Mouse (Mus musculus): ENCODE results near the gene Il17f. TPM values are rescaled to one million over a fixed set of nuclear protein-coding genes. Genes with fewer than 3 reads are reported as not detected.
"Not testable (repeated sequence)": the region's sequence is repeated elsewhere in the genome, so short reads cannot be mapped to it uniquely, and the experiment has no call there.

Gene Il17f
- polyA plus RNA-seq, 1 experiment from 2014 or later: not detected

GRCm38 (mm10) chr1:20787046-20787445, 3.4 kb downstream of the Il17f start:
- Histone ChIP-seq H3K27ac (no peak overlapping the region), H3K4me2 (no peak overlapping the region), H3K4me3 (replicated peaks) (no peak overlapping the region), H3K9ac (replicated peaks) (no peak overlapping the region), H3K36me3 (no peaks in the 10 kb centered on the region), H3K27me3 (no peaks in the 10 kb centered on the region), H3K4me1 (replicated peaks) (no peaks in the 10 kb centered on the region), H3K9me3 (no peaks in the 10 kb centered on the region)
- 45% methylated on average over 8 of the region's 8 CpGs for WGBS
- ATAC-seq (ENCODE audit: insufficient number of reproducible peaks, insufficient read depth, low FRiP score, low TSS enrichment, low read depth): no peak

GRCm38 (mm10) chr1:20778366-20778765, 12.1 kb downstream of the Il17f start:
- Histone ChIP-seq H3K4me3 (replicated peaks) (no peak overlapping the region), H3K36me3 (no peaks in the 10 kb centered on the region), H3K27ac (no peak overlapping the region), H3K9me3 (no peaks in the 10 kb centered on the region), H3K27me3 (no peaks in the 10 kb centered on the region), H3K4me1 (replicated peaks) (no peaks in the 10 kb centered on the region), H3K4me2 (no peak overlapping the region), H3K9ac (replicated peaks) (no peak overlapping the region)
- 82% methylated on average over 2 of the region's 2 CpGs for WGBS
- ATAC-seq (ENCODE audit: insufficient number of reproducible peaks, insufficient read depth, low FRiP score, low TSS enrichment, low read depth): no peak

- H3K36me3 ChIP-seq; H3K9me3 ChIP-seq; H3K27me3 ChIP-seq; H3K4me3 ChIP-seq (replicated peaks); H3K4me1 ChIP-seq (replicated peaks); H3K27ac ChIP-seq; H3K4me2 ChIP-seq; ATAC-seq (ENCODE audit: insufficient number of reproducible peaks, insufficient read depth, low FRiP score, low TSS enrichment, low read depth); H3K9ac ChIP-seq (replicated peaks): not testable (repeated sequence)
- WGBS: 90% methylated on average over 4 of the region's 4 CpGs
These were observed 16.2 kb downstream of the Il17f start for GRCm38 (mm10) chr1:20774026-20774730.

DNA sequence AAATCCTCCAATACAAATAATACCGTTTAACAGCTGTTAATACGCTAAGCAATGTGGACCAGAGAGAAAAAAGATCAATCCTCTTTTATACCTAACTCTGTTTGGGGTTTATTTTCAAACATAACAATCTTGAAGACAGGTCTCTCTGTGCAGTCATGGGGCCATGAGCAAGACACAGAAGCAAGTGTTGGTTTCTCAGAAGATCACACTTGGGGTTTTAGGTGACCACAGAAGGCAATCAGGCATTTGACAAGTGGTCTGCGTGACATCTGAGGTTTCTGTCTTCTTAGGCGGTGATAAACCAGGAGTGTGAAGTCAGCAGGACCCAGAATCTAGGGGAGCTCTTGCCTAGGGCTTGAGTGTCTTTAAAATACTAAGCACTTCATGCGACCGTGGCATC, 23.9 kb downstream of the Il17f start:
- Histone ChIP-seq H3K4me1 (replicated peaks) (no peaks in the 10 kb centered on the region), H3K36me3 (no peaks in the 10 kb centered on the region), H3K9me3 (no peaks in the 10 kb centered on the region), H3K9ac (replicated peaks) (no peak overlapping the region), H3K4me2 (no peak overlapping the region), H3K27me3 (no peaks in the 10 kb centered on the region), H3K4me3 (replicated peaks) (no peak overlapping the region), H3K27ac (no peak overlapping the region)
- WGBS: 76% methylated on average over 6 of the region's 6 CpGs
- no peak for ATAC-seq (ENCODE audit: insufficient number of reproducible peaks, insufficient read depth, low FRiP score, low TSS enrichment, low read depth)

- no peaks in the 10 kb centered on the region for H3K27me3 ChIP-seq
- H3K27ac ChIP-seq: no peak overlapping the region
- no peak overlapping the region for H3K4me3 ChIP-seq (replicated peaks)
- H3K36me3 ChIP-seq: no peaks in the 10 kb centered on the region
- H3K9me3 ChIP-seq: no peaks in the 10 kb centered on the region
- no peak overlapping the region for H3K9ac ChIP-seq (replicated peaks)
- no peak for ATAC-seq (ENCODE audit: insufficient number of reproducible peaks, insufficient read depth, low FRiP score, low TSS enrichment, low read depth)
- WGBS: 77% methylated on average over 4 of the region's 4 CpGs
- H3K4me2 ChIP-seq: no peak overlapping the region
- no peaks in the 10 kb centered on the region for H3K4me1 ChIP-seq (replicated peaks)
These were observed 29.0 kb downstream of the Il17f start for GRCm38 (mm10) chr1:20761411-20761810.

GRCm38 (mm10) chr1:20760331-20760730, 30.1 kb downstream of the Il17f start:
- Histone ChIP-seq H3K4me3 (replicated peaks) (no peak overlapping the region), H3K27me3 (no peaks in the 10 kb centered on the region), H3K9ac (replicated peaks) (no peak overlapping the region), H3K9me3 (no peaks in the 10 kb centered on the region), H3K36me3 (no peaks in the 10 kb centered on the region), H3K27ac (no peak overlapping the region), H3K4me1 (replicated peaks) (no peaks in the 10 kb centered on the region), H3K4me2 (no peak overlapping the region)
- ATAC-seq (ENCODE audit: insufficient number of reproducible peaks, insufficient read depth, low FRiP score, low TSS enrichment, low read depth): no peak
- 88% methylated on average over 5 of the region's 5 CpGs for WGBS

DNA sequence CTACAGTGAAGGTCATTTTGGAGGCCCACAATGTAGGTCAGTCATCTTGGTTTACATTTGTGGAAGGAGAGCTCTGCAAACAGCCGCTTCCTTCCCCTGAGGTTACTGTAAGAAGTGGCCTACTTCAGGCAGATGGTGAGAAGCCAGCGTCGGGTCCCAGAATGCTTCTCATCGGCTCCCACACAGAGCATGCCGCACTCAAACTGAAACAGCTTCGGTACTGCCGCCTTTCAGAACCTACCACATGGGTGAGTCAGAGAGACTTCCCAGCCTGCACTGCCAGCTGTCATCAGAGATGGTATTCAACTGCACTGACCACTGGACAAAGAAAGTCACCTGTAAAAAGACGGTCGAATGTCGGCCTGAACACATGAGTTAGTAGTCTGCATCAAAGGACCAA, 30.6 kb downstream of the Il17f start:
- H3K4me2 ChIP-seq: no peak overlapping the region
- no peaks in the 10 kb centered on the region for H3K4me1 ChIP-seq (replicated peaks)
- no peaks in the 10 kb centered on the region for H3K9me3 ChIP-seq
- no peak for ATAC-seq (ENCODE audit: insufficient number of reproducible peaks, insufficient read depth, low FRiP score, low TSS enrichment, low read depth)
- WGBS: 92% methylated on average over 10 of the region's 10 CpGs
- no peaks in the 10 kb centered on the region for H3K27me3 ChIP-seq
- H3K36me3 ChIP-seq: no peaks in the 10 kb centered on the region
- H3K4me3 ChIP-seq (replicated peaks): no peak overlapping the region
- H3K9ac ChIP-seq (replicated peaks): no peak overlapping the region
- H3K27ac ChIP-seq: no peak overlapping the region

- Histone ChIP-seq H3K9me3 (no peaks in the 10 kb centered on the region), H3K4me2 (no peak overlapping the region), H3K9ac (replicated peaks) (no peak overlapping the region), H3K27ac (no peak overlapping the region), H3K4me3 (replicated peaks) (no peak overlapping the region), H3K36me3 (no peaks in the 10 kb centered on the region), H3K4me1 (replicated peaks) (no peaks in the 10 kb centered on the region), H3K27me3 (no peaks in the 10 kb centered on the region)
- no peak for ATAC-seq (ENCODE audit: insufficient number of reproducible peaks, insufficient read depth, low FRiP score, low TSS enrichment, low read depth)
- WGBS: 71% methylated on average over 3 of the region's 3 CpGs
These were observed 32.8 kb downstream of the Il17f start for GRCm38 (mm10) chr1:20757586-20757985.

- WGBS: 85% methylated on average over 10 of the region's 10 CpGs
- no peaks in the 10 kb centered on the region for H3K4me1 ChIP-seq (replicated peaks)
- no peak overlapping the region for H3K4me2 ChIP-seq
- no peak overlapping the region for H3K4me3 ChIP-seq (replicated peaks)
- no peak overlapping the region for H3K9ac ChIP-seq (replicated peaks)
- ATAC-seq (ENCODE audit: insufficient number of reproducible peaks, insufficient read depth, low FRiP score, low TSS enrichment, low read depth): no peak
- no peaks in the 10 kb centered on the region for H3K27me3 ChIP-seq
- no peaks in the 10 kb centered on the region for H3K36me3 ChIP-seq
- 0 out of 2 replicates have a peak, but pooled peaks cover under 1% of the 10 kb centered on the region for H3K9me3 ChIP-seq
- H3K27ac ChIP-seq: no peak overlapping the region
These were observed 36.0 kb downstream of the Il17f start for GRCm38 (mm10) chr1:20754439-20754838.

GRCm38 (mm10) chr1:20740496-20740998, 49.9 kb downstream of the Il17f start:
- Histone ChIP-seq H3K4me2 (no peak overlapping the region), H3K9ac (replicated peaks) (no peak overlapping the region), H3K36me3 (no peaks in the 10 kb centered on the region), H3K4me1 (replicated peaks) (no peaks in the 10 kb centered on the region), H3K9me3 (no peaks in the 10 kb centered on the region), H3K27me3 (peaks cover 4% of the 10 kb centered on the region; the same call in 1 of the 2 replicates), H3K27ac (no peak overlapping the region), H3K4me3 (replicated peaks) (no peak overlapping the region)
- WGBS: 69% methylated on average over 3 of the region's 3 CpGs
- ATAC-seq (ENCODE audit: insufficient number of reproducible peaks, insufficient read depth, low FRiP score, low TSS enrichment, low read depth): no peak

GRCm38 (mm10) chr1:20738483-20738882, 51.9 kb downstream of the Il17f start:
- H3K4me1 ChIP-seq (replicated peaks): no peaks in the 10 kb centered on the region
- no peak overlapping the region for H3K4me3 ChIP-seq (replicated peaks)
- no peak overlapping the region for H3K9ac ChIP-seq (replicated peaks)
- no peak for ATAC-seq (ENCODE audit: insufficient number of reproducible peaks, insufficient read depth, low FRiP score, low TSS enrichment, low read depth)
- H3K36me3 ChIP-seq: no peaks in the 10 kb centered on the region
- 88% methylated on average over 2 of the region's 2 CpGs for WGBS
- no peak overlapping the region for H3K4me2 ChIP-seq
- H3K27me3 ChIP-seq: no peaks in the 10 kb centered on the region
- no peak overlapping the region for H3K27ac ChIP-seq
- no peaks in the 10 kb centered on the region for H3K9me3 ChIP-seq

GRCm38 (mm10) chr1:20736572-20736971, 53.8 kb downstream of the Il17f start:
- Histone ChIP-seq H3K4me1 (replicated peaks) (no peaks in the 10 kb centered on the region), H3K27ac (no peak overlapping the region), H3K9me3 (no peaks in the 10 kb centered on the region), H3K36me3 (no peaks in the 10 kb centered on the region), H3K27me3 (no peaks in the 10 kb centered on the region), H3K4me3 (replicated peaks) (no peak overlapping the region), H3K9ac (replicated peaks) (no peak overlapping the region), H3K4me2 (no peak overlapping the region)
- 78% methylated on average over 4 of the region's 4 CpGs for WGBS
- no peak for ATAC-seq (ENCODE audit: insufficient number of reproducible peaks, insufficient read depth, low FRiP score, low TSS enrichment, low read depth)

Measured in limb, embryonic 12.5 days (tissue).